Mouse (Mus musculus) limb, embryonic 10.5 days (tissue): ENCODE measurements around the gene Rnf40. TPM values are rescaled to one million over a fixed set of nuclear protein-coding genes. Genes with fewer than 3 reads are reported as not detected.
"Not testable (repeated sequence)": the region's sequence is repeated elsewhere in the genome, so short reads cannot be mapped to it uniquely, and the experiment has no call there.

ENCODE experiments used
- DNase-seq: peaks from one replicate; pipeline ENCODE4 v3.0.0-alpha.2; 2017; ENCODE audit warnings: low spot score
- H3K27ac ChIP-seq: fragments of 300-500 bp; sonication (generic); 2 replicates; pipeline ENCODE4 v1.5.1; 2016; ENCODE audit warnings: mild to moderate bottlenecking
- H3K27me3 ChIP-seq: fragments of 300-500 bp; sonication (generic); 2 replicates; pipeline ENCODE4 v1.6.1; 2016; ENCODE audit warnings: low read depth, mild to moderate bottlenecking; ENCODE audit not compliant: poor library complexity, severe bottlenecking
- H3K36me3 ChIP-seq: fragments of 300-500 bp; sonication (generic); 2 replicates; pipeline ENCODE4 v1.6.1; 2016; ENCODE audit warnings: mild to moderate bottlenecking, moderate library complexity
- H3K4me1 ChIP-seq: fragments of 300-500 bp; sonication (generic); 2 replicates; pipeline ENCODE4 v1.6.1; 2016
- H3K4me3 ChIP-seq: fragments of 300-500 bp; sonication (generic); 2 replicates; pipeline ENCODE4 v1.5.1; 2016; ENCODE audit warnings: mild to moderate bottlenecking, moderate library complexity
- H3K9me3 ChIP-seq: fragments of 300-500 bp; sonication (generic); replicated peaks from 2 replicates; pipeline ENCODE4 v1.6.1; 2016; ENCODE audit warnings: mild to moderate bottlenecking
- WGBS: fragments of 180-500 bp; shearing (Covaris S2); methylation state at CpG from one replicate; pipeline ENCODE4 v1.1.7; 2016; 5-methylcytosine and 5-hydroxymethylcytosine counted together
- polyA plus RNA-seq: library from polyadenylated mRNA; unstranded; fragments of >200 nt; fragmentation: Nextera tagmentation; extraction: Ambion mirVana; gene quantifications from 2 replicates; pipeline ENCODE4 v1.2.1, GENCODE M21; 2016

Gene Rnf40
- polyA plus RNA-seq, 1 experiment from 2014 or later = 69.6 TPM

- DNase-seq = no peak
- no peak overlapping the region for H3K27ac ChIP-seq
- H3K36me3 ChIP-seq = peaks cover 56% of the 10 kb centered on the region
- no peaks in the 10 kb centered on the region for H3K9me3 ChIP-seq
- H3K4me3 ChIP-seq = peak overlapping the region; percentile 98
- H3K27me3 ChIP-seq = no peaks in the 10 kb centered on the region
- H3K4me1 ChIP-seq = peaks cover 27% of the 10 kb centered on the region
- 88% methylated on average over 8 of the region's 8 CpGs for WGBS
These were observed 24.9 kb downstream of the Rnf40 start for GRCm38 (mm10) chr7:127613501-127613900.

DNA sequence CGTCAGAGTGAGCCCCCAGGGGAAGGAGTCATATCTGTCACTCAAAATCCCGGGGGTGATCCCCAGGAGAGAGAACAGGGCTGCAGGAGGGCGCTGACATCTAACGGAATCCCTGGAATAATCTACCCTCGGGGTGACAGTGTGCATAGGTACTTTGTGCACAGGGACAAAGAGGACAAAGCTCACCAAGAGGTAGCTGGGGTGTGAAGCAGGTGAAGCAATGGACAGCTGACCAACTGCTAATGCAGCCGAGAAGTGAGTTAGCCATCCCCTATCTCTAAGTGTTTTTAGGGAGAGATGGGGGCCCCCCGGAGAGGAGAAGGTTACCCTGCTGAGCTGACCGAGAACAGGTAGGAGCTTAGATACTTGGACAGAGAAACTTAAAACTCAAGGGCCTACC lies 25.5 kb downstream of the Rnf40 start:
- DNase-seq = no peak
- H3K9me3 ChIP-seq = no peaks in the 10 kb centered on the region
- peak overlapping the region; percentile 96 for H3K27ac ChIP-seq
- H3K36me3 ChIP-seq = peaks cover 50% of the 10 kb centered on the region
- H3K4me1 ChIP-seq = peaks cover 27% of the 10 kb centered on the region
- no peaks in the 10 kb centered on the region for H3K27me3 ChIP-seq
- 32% methylated on average over 8 of the region's 8 CpGs for WGBS
- peak overlapping the region; percentile 98 for H3K4me3 ChIP-seq

- Histone ChIP-seq H3K4me3 (peak overlapping the region; percentile 98), H3K9me3 (no peaks in the 10 kb centered on the region), H3K4me1 (peaks cover 27% of the 10 kb centered on the region), H3K27me3 (no peaks in the 10 kb centered on the region), H3K27ac (peak overlapping the region; percentile 96), H3K36me3 (peaks cover 46% of the 10 kb centered on the region)
- under 1% methylated on average over 42 of the region's 44 CpGs for whole genome bisulfite sequencing
- peak; percentile 73 for DNase-seq
These were observed 25.9 kb downstream of the Rnf40 start for GRCm38 (mm10) chr7:127614511-127614890.

DNA sequence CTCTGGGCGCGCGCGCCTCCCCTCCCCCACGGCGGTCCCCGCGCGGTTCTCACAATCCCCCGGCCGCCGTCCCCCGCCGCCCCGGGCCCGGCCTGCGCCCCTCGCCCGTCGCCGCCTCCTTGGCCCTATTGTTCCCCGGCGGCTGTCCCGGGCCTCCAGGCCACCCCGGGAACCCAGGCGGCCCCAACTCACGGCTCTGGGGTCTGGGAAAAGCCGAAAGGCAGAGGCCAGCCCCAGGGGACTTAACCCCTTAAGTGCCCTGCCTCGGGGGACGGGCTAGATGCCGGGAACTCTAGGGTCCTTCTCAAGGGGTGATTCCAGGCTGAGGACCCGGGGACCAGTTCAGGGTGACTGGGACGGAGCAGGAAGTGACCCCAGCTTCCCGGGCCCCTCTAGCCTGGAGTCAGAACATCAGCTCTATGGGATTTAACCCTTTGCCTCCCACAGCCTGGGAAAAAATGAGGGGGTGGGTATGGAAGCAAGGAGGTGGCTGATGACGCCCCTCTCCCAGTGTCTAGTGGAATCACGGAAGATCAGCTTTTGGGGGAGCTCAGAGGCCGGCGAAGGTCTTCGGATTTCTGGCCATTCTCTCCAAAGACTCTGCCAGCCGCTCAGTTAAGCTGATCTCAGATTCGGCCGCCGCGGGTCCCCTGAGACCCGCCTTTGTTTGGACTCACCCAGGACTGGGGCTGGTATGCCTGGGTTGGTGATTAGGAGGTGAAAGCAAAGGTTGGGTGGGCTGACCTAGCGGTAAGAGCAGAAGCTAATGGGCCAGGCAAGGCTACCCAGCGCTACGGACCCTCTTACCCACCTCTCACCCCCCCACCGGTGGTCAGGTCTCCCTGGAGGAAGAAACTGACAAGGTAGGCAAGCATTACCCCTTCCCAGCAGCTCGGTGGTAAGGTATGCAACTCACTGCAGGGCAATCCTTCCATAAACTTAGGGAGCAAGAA lies 26.6 kb downstream of the Rnf40 start, which contains the start of gene Zfp629:
Gene Zfp629 (minus strand): TSS at position 907 of the 953 bp plus-strand sequence.
- peak within 1 kb of the TSS; percentile 96 for H3K27ac ChIP-seq
- no peaks in the 10 kb centered on the region for H3K9me3 ChIP-seq
- DNase-seq = peak; percentile 87
- H3K27me3 ChIP-seq = no peaks in the 10 kb centered on the region
- under 1% methylated on average over 50 of the region's 50 CpGs for WGBS
- peaks cover 27% of the 10 kb centered on the region for H3K4me1 ChIP-seq
- peaks cover 39% of the 10 kb centered on the region for H3K36me3 ChIP-seq
- peak within 1 kb of the TSS; percentile 98 for H3K4me3 ChIP-seq

GRCm38 (mm10) chr7:127616336-127616735 lies 27.8 kb downstream of the Rnf40 start:
- Histone ChIP-seq H3K27me3 (no peaks in the 10 kb centered on the region), H3K4me1 (peaks cover 27% of the 10 kb centered on the region), H3K27ac (no peak overlapping the region), H3K9me3 (no peaks in the 10 kb centered on the region), H3K4me3 (no peak overlapping the region), H3K36me3 (peaks cover 27% of the 10 kb centered on the region)
- DNase-seq = no peak
- 88% methylated on average over 1 of the region's 1 CpGs for WGBS

- Histone ChIP-seq H3K4me1 (peaks cover 27% of the 10 kb centered on the region), H3K4me3 (no peak overlapping the region), H3K27me3 (no peaks in the 10 kb centered on the region), H3K36me3 (peaks cover 22% of the 10 kb centered on the region), H3K9me3 (no peaks in the 10 kb centered on the region), H3K27ac (no peak overlapping the region)
- WGBS = 84% methylated on average over 1 of the region's 1 CpGs
- no peak for DNase-seq
These were observed 28.3 kb downstream of the Rnf40 start for GRCm38 (mm10) chr7:127616881-127617280.

GRCm38 (mm10) chr7:127617962-127618361 lies 29.4 kb downstream of the Rnf40 start:
- peaks cover 27% of the 10 kb centered on the region for H3K4me1 ChIP-seq
- H3K27me3 ChIP-seq = no peaks in the 10 kb centered on the region
- no peak for DNase-seq
- H3K9me3 ChIP-seq = no peaks in the 10 kb centered on the region
- H3K4me3 ChIP-seq = no peak overlapping the region
- 50% methylated on average over 2 of the region's 2 CpGs for WGBS
- H3K27ac ChIP-seq = no peak overlapping the region
- H3K36me3 ChIP-seq = peaks cover 11% of the 10 kb centered on the region

DNA sequence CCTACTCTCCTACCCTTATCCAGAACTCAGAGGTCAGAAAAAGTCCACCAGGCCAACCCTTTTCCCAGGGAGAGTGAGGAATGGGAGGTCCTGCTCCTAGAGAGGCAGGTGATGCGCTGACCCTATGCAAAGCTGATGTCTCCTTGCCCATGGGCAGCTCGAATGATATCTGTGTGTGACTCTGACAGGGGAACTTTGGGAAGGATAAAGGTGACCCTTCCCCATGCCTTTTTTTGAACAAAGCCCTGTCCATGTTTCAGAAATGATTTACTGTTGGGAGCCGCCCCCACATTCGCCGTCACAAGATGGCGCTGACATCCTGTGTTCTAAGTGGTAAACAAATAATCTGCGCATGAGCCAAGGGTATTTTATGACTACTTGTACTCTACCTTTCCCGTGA lies 29.8 kb downstream of the Rnf40 start:
- not testable (repeated sequence) for H3K36me3 ChIP-seq, H3K27ac ChIP-seq, H3K27me3 ChIP-seq, DNase-seq, H3K9me3 ChIP-seq, H3K4me3 ChIP-seq
- H3K4me1 ChIP-seq = peaks cover 24% of the 10 kb centered on the region
- 90% methylated on average over 7 of the region's 8 CpGs for WGBS

DNA sequence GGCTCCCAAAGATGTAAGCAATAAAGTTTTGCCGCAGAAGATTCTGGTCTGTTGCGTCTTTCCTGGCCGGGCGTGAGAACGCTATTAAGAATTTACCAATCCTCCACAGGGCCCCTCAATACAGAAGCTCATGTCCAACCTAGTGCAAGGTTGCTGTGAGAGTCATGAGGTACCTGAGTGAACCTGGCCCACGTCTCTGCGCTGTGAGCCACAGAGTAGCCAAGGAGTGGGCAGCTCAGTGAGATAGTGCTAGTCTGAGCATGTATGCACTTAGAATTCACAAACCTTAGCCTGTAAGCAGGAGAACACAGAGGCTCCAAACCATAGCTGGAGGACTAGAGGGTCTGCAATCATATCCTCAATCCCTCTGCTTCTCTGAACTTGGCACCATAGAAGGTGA lies 37.5 kb downstream of the Rnf40 start:
- Histone ChIP-seq H3K27ac (no peak overlapping the region), H3K36me3 (no peaks in the 10 kb centered on the region), H3K4me3 (no peak overlapping the region), H3K4me1 (no peaks in the 10 kb centered on the region), H3K9me3 (no peaks in the 10 kb centered on the region), H3K27me3 (no peaks in the 10 kb centered on the region)
- DNase-seq = no peak
- 98% methylated on average over 7 of the region's 7 CpGs for WGBS

DNA sequence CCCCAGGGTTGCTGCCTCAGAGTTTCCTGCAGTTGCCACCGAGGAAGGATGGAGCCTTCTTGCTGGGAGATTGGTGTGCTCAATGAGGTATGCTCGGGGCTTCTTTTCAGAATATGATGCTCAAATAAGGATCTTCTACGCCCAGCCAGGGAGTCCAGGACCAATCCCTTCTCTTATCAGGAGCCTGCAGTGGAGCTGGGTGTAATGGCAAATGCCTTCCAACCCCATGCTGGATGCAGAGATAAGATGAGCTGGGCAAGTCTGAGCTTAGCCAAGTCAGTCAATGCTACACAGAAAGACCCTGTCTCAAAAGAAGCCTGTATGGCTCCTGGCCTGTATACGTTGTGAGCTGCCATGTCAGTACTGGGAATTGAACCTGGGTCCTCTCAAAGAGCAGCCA lies 37.9 kb downstream of the Rnf40 start:
- no peaks in the 10 kb centered on the region for H3K36me3 ChIP-seq
- DNase-seq = no peak
- no peak overlapping the region for H3K27ac ChIP-seq
- H3K27me3 ChIP-seq = no peaks in the 10 kb centered on the region
- 91% methylated on average over 4 of the region's 4 CpGs for WGBS
- H3K9me3 ChIP-seq = no peaks in the 10 kb centered on the region
- H3K4me3 ChIP-seq = no peak overlapping the region
- H3K4me1 ChIP-seq = no peaks in the 10 kb centered on the region

GRCm38 (mm10) chr7:127628646-127629045 lies 40.1 kb downstream of the Rnf40 start:
- no peak overlapping the region for H3K27ac ChIP-seq
- no peaks in the 10 kb centered on the region for H3K27me3 ChIP-seq
- no peaks in the 10 kb centered on the region for H3K4me1 ChIP-seq
- no peak overlapping the region for H3K4me3 ChIP-seq
- H3K36me3 ChIP-seq = no peaks in the 10 kb centered on the region
- 85% methylated on average over 5 of the region's 5 CpGs for WGBS
- no peaks in the 10 kb centered on the region for H3K9me3 ChIP-seq
- no peak for DNase-seq

DNA sequence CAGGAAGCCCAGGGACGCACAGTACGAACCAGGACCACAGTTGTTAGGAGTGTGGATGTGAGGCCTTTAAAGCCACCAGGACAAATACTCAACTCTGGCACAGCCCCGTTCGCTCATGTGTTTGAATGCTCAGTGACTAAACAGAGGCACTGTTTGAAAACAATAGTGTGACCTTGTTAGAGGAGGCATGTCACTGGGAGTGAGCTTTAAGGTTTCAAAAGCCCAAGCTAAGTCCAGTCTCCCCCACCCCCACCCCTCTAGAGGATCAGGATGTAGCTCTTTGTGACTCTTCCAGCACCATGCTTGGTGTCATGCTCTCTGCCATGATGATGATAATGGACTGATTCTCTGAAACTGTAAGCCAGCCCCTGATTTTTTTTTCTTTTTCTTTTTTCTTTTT lies 42.8 kb downstream of the Rnf40 start:
- 94% methylated on average over 4 of the region's 4 CpGs for WGBS
- peaks cover under 1% of the 10 kb centered on the region; the same call in 1 of the 2 replicates for H3K4me1 ChIP-seq

DNA sequence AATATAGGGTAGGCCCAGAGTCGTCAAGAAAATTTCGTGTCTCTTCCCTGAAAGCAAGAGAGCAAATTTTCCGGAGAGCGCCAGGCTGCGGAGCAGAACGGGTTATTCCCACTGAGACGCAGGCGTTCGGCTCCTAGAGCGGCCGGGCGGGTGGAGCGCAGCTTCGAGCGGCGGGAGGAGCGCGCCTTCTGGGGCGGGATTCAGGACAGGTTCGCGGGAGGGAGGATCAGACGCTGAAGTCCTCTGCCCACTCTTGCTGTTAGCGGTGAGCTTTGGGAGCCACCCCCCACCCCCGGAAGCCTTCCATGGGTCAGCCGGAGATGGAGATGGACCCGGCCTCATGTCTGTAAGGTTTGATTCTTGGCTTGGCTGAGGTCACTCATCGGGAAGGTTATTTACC lies 48.4 kb downstream of the Rnf40 start:
- peaks cover 9% of the 10 kb centered on the region; the same call in 1 of the 2 replicates for H3K27me3 ChIP-seq
- WGBS = under 1% methylated on average over 27 of the region's 27 CpGs
- peaks cover 14% of the 10 kb centered on the region for H3K4me1 ChIP-seq
- no peaks in the 10 kb centered on the region for H3K9me3 ChIP-seq
- peak; percentile 82 for DNase-seq
- no peaks in the 10 kb centered on the region for H3K36me3 ChIP-seq
- peak overlapping the region; percentile 77 for H3K27ac ChIP-seq
- peak overlapping the region; percentile 62 for H3K4me3 ChIP-seq

More for the DNA sequence above, 42.8 kb downstream of the Rnf40 start:
- Histone ChIP-seq H3K4me3 (no peak overlapping the region), H3K9me3 (no peaks in the 10 kb centered on the region), H3K36me3 (no peaks in the 10 kb centered on the region), H3K27ac (no peak overlapping the region), H3K27me3 (peaks cover 6% of the 10 kb centered on the region; the same call in 1 of the 2 replicates)
- no peak for DNase-seq
